Mouse (Mus musculus) megakaryocyte, embryonic 14.5 days (primary cell): ENCODE measurements around the gene Ros1.

Experiments
- FLI1 ChIP-seq: IDR thresholded peaks from 2 replicates; pipeline ENCODE4 v1.6.1; 2012; ENCODE audit warnings: low read length, inconsistent platforms, mixed read lengths
- GATA1 ChIP-seq: IDR thresholded peaks from 3 replicates; pipeline ENCODE4 v1.6.1; 2012; ENCODE audit warnings: mixed read lengths, low read length, inconsistent platforms, borderline replicate concordance

- TF ChIP-seq GATA1 (no peak), FLI1 (no peak)
These were observed 24.6 kb upstream of the Ros1 start for GRCm38 (mm10) chr10:52219600-52219999.
